Mouse (Mus musculus) kidney, adult 2 months (tissue): Measurements from ENCODE around the gene Iscu.

Source experiments
- CTCF ChIP-seq: fragments of 200-500 bp; conservative IDR thresholded peaks from 2 replicates; pipeline ENCODE4 v1.5.1; 2011; ENCODE audit warnings: low read depth, mild to moderate bottlenecking, control low read depth, low read length, moderate library complexity, mixed read lengths; ENCODE audit not compliant: insufficient read depth, insufficient read length
- POLR2A ChIP-seq: fragments of 200-500 bp; IDR thresholded peaks from one replicate; pipeline ENCODE4 v1.6.1; 2011; ENCODE audit warnings: low read depth, low read length, control low read depth

DNA sequence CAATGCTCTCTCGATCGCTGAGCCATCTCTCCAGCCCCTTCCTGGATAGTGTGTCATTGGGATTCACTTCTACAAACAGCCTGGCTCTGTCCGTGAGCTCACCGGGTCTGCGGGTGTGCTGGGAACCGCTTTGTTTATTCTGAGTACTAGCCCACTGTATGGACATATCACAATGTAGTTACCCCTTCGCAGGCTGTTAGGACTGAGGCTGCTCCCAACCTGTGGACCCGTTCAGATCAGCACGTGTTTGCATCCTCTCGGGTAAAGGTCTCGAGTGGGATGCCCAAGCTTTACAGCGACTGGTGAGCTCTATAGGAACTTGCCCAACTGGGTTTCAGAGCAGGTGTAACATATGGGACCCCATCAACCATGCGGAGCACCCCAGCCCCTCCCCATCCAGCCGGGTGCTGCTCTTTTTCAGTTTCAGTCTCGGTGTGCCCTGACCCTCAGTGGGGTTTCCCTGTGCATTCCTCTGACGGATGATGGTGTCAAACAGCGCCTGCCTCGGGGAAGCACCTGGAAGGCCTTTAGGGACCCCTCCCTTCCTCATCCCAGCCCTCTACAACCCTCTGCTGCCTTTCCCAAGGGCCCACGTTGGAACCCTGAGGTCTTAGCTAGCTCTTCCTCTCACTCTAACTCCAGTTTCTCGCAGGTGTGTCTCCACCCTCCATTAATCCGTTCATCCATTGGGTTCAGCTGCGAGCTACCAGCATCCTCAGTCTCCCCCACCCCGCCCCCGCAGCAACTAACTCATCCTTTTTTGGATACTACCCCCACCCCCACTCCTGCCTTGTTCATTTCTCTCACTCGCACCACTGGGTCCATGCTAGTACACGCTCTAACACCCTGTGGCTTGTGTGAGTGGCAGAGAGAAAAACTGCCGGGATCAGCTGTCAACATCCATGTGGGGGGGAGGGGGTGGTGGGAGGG lies 41.8 kb downstream of the Iscu start:
- TF ChIP-seq CTCF, result no peak
- TF ChIP-seq POLR2A, result no peak
